Mouse (Mus musculus): Measurements from ENCODE around the gene Gm1113.

Gene Gm1113

GRCm38 (mm10) chr9:35474104-35474724, 43.9 kb downstream of the Gm1113 start:
- DNase-seq, result no peak

GRCm38 (mm10) chr9:35468913-35469312, 49.2 kb downstream of the Gm1113 start:
- no peak for DNase-seq

- peak; percentile 43 to 60 for DNase-seq
Measured at GRCm38 (mm10) chr9:35467264-35467817, 50.7 kb downstream of the Gm1113 start.

GRCm38 (mm10) chr9:35459594-35459993, 58.5 kb downstream of the Gm1113 start:
- no peak for DNase-seq
